Mouse (Mus musculus) CH12.LX (cell line): ENCODE measurements around the gene Hmga2. TPM values are rescaled to one million over a fixed set of nuclear protein-coding genes. Genes with fewer than 3 reads are reported as not detected.

Experiments used
- DNase-seq: peaks from one replicate; pipeline ENCODE4 v3.0.0-alpha.2; 2013; ENCODE audit errors: extremely low read depth
- H3K27ac ChIP-seq: 2 replicates; pipeline ENCODE4 v1.5.1; 2012; ENCODE audit warnings: low read depth, mild to moderate bottlenecking, control low read depth, moderate library complexity; ENCODE audit not compliant: insufficient read depth
- H3K27me3 ChIP-seq: replicated peaks from 2 replicates; pipeline ENCODE3; 2012; ENCODE audit warnings: inconsistent platforms
- H3K36me3 ChIP-seq, 2 experiments: replicated peaks in 1 of 2; 2 replicates each; pipeline versions ENCODE3 to v1.6.1; 2012; ENCODE audit warnings: inconsistent platforms in 1 of 2, low read length in 1 of 2, mild to moderate bottlenecking in 1 of 2, mixed read lengths in 1 of 2, moderate library complexity in 1 of 2; ENCODE audit not compliant: control insufficient read depth in 1 of 2, insufficient read depth in 1 of 2
- H3K4me1 ChIP-seq, 2 experiments: 2 replicates each; pipeline ENCODE4 v1.6.1; 2012; ENCODE audit warnings: inconsistent platforms in 1 of 2, moderate library complexity in 1 of 2; ENCODE audit not compliant: insufficient read depth in 2 of 2, control insufficient read depth in 1 of 2
- H3K4me2 ChIP-seq: 2 replicates; pipeline ENCODE4 v1.6.1; 2012; ENCODE audit warnings: low read depth, mild to moderate bottlenecking, control low read depth; ENCODE audit not compliant: poor library complexity, insufficient read depth, severe bottlenecking
- H3K4me3 ChIP-seq, 3 experiments: fragments of 150-350 bp in 1 of 3; sonication (generic) in 1 of 3; replicated peaks in 1 of 3; 2 replicates each; pipeline versions ENCODE3 to v1.5.1; 2011 to 2012; ENCODE audit warnings: low read depth in 2 of 3, low read length in 2 of 3, mild to moderate bottlenecking in 2 of 3, moderate library complexity in 2 of 3, control low read depth in 1 of 3, improper control_type of control experiment in 1 of 3, inconsistent platforms in 1 of 3, mixed read lengths in 1 of 3; ENCODE audit not compliant: poor library complexity in 1 of 3
- H3K79me2 ChIP-seq: replicated peaks from 2 replicates; pipeline ENCODE4 v1.6.1; 2012; ENCODE audit warnings: mild to moderate bottlenecking, moderate library complexity; ENCODE audit not compliant: control insufficient read depth, poor library complexity, insufficient read depth, severe bottlenecking; ENCODE audit errors: extremely low read depth
- H3K9ac ChIP-seq: 2 replicates; pipeline ENCODE4 v1.6.1; 2012; ENCODE audit warnings: low read depth, mild to moderate bottlenecking, control low read depth, moderate library complexity; ENCODE audit not compliant: insufficient read depth
- H3K9me3 ChIP-seq: replicated peaks from 2 replicates; pipeline ENCODE3; 2012; ENCODE audit warnings: low read length, inconsistent platforms, mixed read lengths
- CHD1 ChIP-seq: IDR thresholded peaks from 2 replicates; pipeline ENCODE4 v1.6.1; 2012; ENCODE audit warnings: low read depth, low read length, improper control_type of control experiment, inconsistent platforms
- CTCF ChIP-seq, 2 experiments: IDR thresholded peaks in 1 of 2; conservative IDR thresholded peaks in 1 of 2; 2 replicates each; pipeline ENCODE4 v1.5.1; 2011 to 2012; ENCODE audit warnings: low read depth in 2 of 2, low read length in 2 of 2, improper control_type of control experiment in 1 of 2, inconsistent platforms in 1 of 2, mild to moderate bottlenecking in 1 of 2, moderate library complexity in 1 of 2
- E2F4 ChIP-seq: IDR thresholded peaks from 2 replicates; pipeline ENCODE4 v1.6.1; 2011; ENCODE audit warnings: low read depth, low read length, improper control_type of control experiment; ENCODE audit not compliant: insufficient replicate concordance
- ETS1 ChIP-seq: conservative IDR thresholded peaks from 2 replicates; pipeline ENCODE4 v1.6.1; 2012; ENCODE audit warnings: low read depth, mild to moderate bottlenecking, inconsistent platforms, low read length, improper control_type of control experiment, moderate library complexity
- GABPA ChIP-seq: IDR thresholded peaks from 2 replicates; pipeline ENCODE4 v1.6.1; 2012; ENCODE audit warnings: low read depth, low read length, improper control_type of control experiment, inconsistent platforms; ENCODE audit not compliant: insufficient replicate concordance
- HCFC1 ChIP-seq: IDR thresholded peaks from 2 replicates; pipeline ENCODE4 v1.6.1; 2012; ENCODE audit warnings: low read depth, mild to moderate bottlenecking, inconsistent platforms, low read length, improper control_type of control experiment
- IRF4 ChIP-seq: IDR thresholded peaks from 2 replicates; pipeline ENCODE4 v1.6.1; 2014; ENCODE audit warnings: low read depth, mild to moderate bottlenecking, inconsistent platforms, low read length, improper control_type of control experiment
- JUND ChIP-seq: conservative IDR thresholded peaks from 2 replicates; pipeline ENCODE4 v1.6.1; 2011; ENCODE audit warnings: low read depth, low read length, improper control_type of control experiment
- MAFK ChIP-seq: IDR thresholded peaks from 2 replicates; pipeline ENCODE4 v1.6.1; 2011; ENCODE audit warnings: low read length, improper control_type of control experiment; ENCODE audit not compliant: insufficient replicate concordance
- MAX ChIP-seq: IDR thresholded peaks from 2 replicates; pipeline ENCODE4 v1.6.1; 2011; ENCODE audit warnings: low read length, improper control_type of control experiment
- MAZ ChIP-seq: IDR thresholded peaks from 2 replicates; pipeline ENCODE4 v1.6.1; 2012; ENCODE audit warnings: low read depth, mild to moderate bottlenecking, inconsistent platforms, low read length, improper control_type of control experiment, moderate library complexity
- NRF1 ChIP-seq: IDR thresholded peaks from 2 replicates; pipeline ENCODE4 v1.6.1; 2014; ENCODE audit warnings: low read depth, mild to moderate bottlenecking, inconsistent platforms, low read length, improper control_type of control experiment, moderate library complexity
- PAX5 ChIP-seq: IDR thresholded peaks from 2 replicates; pipeline ENCODE4 v1.6.1; 2012; ENCODE audit warnings: low read length, inconsistent platforms, mixed read lengths
- POLR2A ChIP-seq: IDR thresholded peaks from 2 replicates; pipeline ENCODE4 v1.6.1; 2011; ENCODE audit warnings: low read depth, mild to moderate bottlenecking, improper control_type of control experiment, low read length
- POLR2AphosphoS2 ChIP-seq: IDR thresholded peaks from 2 replicates; pipeline ENCODE4 v1.6.1; 2011; ENCODE audit warnings: low read depth, low read length, improper control_type of control experiment
- SIN3A ChIP-seq: IDR thresholded peaks from 2 replicates; pipeline ENCODE4 v1.6.1; 2012; ENCODE audit warnings: low read length, improper control_type of control experiment, inconsistent platforms
- USF1 ChIP-seq: IDR thresholded peaks from 2 replicates; pipeline ENCODE4 v1.6.1; 2014; ENCODE audit warnings: low read depth, mild to moderate bottlenecking, inconsistent platforms, low read length, improper control_type of control experiment
- ZC3H11A ChIP-seq: IDR thresholded peaks from 2 replicates; pipeline ENCODE4 v1.6.1; 2012; ENCODE audit warnings: low read depth, mild to moderate bottlenecking, inconsistent platforms, low read length, improper control_type of control experiment
- ZKSCAN1 ChIP-seq: IDR thresholded peaks from 2 replicates; pipeline ENCODE4 v1.6.1; 2012; ENCODE audit warnings: low read depth, inconsistent platforms, low read length, improper control_type of control experiment, borderline replicate concordance
- ZNF384 ChIP-seq: IDR thresholded peaks from 2 replicates; pipeline ENCODE4 v1.6.1; 2012; ENCODE audit warnings: low read depth, low read length, improper control_type of control experiment, inconsistent platforms
- dilution Hi-C: fragments of 300-500 bp; cut with MboI; formaldehyde crosslinking; loops from 2 replicates; pipeline ENCODE4 v1.14.3; 2020; ENCODE audit warnings: low sequenced_read_pairs; ENCODE audit not compliant: extremely low pct_unique_long_range_greater_than_20kb, extremely low pct_ligation_motif_present
- in situ Hi-C: fragments of 300-500 bp; cut with MboI; formaldehyde crosslinking; loops from 3 replicates; pipeline ENCODE4 v1.14.3; 2019; ENCODE audit warnings: low sequenced_read_pairs, low pct_ligation_motif_present, low pct_unique_long_range_greater_than_20kb, mixed read lengths
- polyA plus RNA-seq: library from polyadenylated mRNA; unstranded; fragments of >175 nt; gene quantifications from 2 replicates; pipeline ENCODE4 v1.2.1, GENCODE M21; 2012; ENCODE audit warnings: low read depth; ENCODE audit not compliant: insufficient read length
- total RNA-seq, 2 experiments: library from RNA; depleted of rRNA; stranded (reverse); fragments of 300-350 nt in 1 of 2; fragments of >200 nt in 1 of 2; gene quantifications; 2 replicates each; pipeline ENCODE4 v1.2.3; 2012 to 2014

The Hmga2 gene
- total and polyA plus RNA-seq, 3 experiments = not detected

DNA sequence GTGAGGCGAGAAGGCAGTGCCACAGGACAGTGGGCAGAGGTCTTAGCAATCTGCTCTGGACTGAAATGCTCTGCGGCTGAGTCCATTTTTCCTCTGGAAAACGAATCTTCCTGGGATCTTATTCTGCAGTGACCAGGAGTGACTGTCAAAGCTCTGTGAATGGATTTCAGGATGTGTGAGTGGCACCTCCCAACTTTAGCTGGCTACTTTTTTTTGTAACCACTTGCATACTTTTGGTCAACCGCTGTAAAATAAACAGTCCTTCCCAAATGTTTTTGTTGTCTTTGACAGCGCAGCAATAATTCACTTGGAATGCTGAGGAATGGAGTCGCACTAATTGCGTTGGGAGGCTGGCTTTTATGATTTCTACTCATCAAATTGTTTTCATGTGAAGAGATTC lies 45.8 kb downstream of the Hmga2 start:
- Histone ChIP-seq H3K4me1 (no peaks in the 10 kb centered on the region), H3K79me2 (no peaks in the 10 kb centered on the region), H3K4me3 (no peak overlapping the region), H3K9me3 (peaks cover 68% of the 10 kb centered on the region), H3K4me2 (no peak overlapping the region), H3K27me3 (no peaks in the 10 kb centered on the region), H3K36me3 (no peaks in the 10 kb centered on the region), H3K27ac (no peak overlapping the region), H3K9ac (no peak overlapping the region)
- no peak for DNase-seq
- in situ Hi-C loops (no loop called here), dilution Hi-C loops (no loop called here)
- TF ChIP-seq HCFC1 (no peak), MAX (no peak)

DNA sequence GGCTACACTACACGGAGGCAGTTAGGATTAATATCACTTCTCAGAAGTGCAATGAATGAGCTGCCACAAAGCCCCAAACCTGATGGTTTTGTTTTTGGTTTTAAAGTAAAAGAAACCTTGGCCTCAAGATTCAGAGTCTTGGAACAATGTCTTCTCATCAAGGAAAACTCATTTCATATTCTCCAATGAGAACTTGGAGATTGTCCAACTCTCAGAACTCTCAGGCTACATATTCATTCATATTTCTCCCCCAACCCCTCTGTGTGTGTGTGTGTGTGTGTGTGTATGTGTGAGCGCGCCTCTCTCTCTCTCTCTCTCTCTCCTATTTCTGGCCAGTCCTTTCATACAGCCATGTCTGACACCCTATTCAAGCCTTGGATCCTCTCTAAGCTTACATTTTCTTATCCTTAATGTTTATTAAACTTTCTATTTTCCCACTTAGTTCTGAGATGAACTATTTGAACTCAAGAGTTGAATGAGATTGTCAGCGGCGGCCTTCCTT lies 46.5 kb downstream of the Hmga2 start:
- TF ChIP-seq CHD1 (no peak), PAX5 (no peak), MAFK (no peak), ZKSCAN1 (no peak), ZC3H11A (no peak), POLR2A (no peak)
- Histone ChIP-seq H3K9me3 (peaks cover 69% of the 10 kb centered on the region), H3K27me3 (no peaks in the 10 kb centered on the region), H3K9ac (no peak overlapping the region), H3K36me3 (no peaks in the 10 kb centered on the region), H3K4me3 (no peak overlapping the region), H3K27ac (no peak overlapping the region), H3K79me2 (no peaks in the 10 kb centered on the region), H3K4me2 (no peak overlapping the region), H3K4me1 (no peaks in the 10 kb centered on the region)
- dilution Hi-C loops = no loop called here
- in situ Hi-C loops = no loop called here
- no peak for DNase-seq

DNA sequence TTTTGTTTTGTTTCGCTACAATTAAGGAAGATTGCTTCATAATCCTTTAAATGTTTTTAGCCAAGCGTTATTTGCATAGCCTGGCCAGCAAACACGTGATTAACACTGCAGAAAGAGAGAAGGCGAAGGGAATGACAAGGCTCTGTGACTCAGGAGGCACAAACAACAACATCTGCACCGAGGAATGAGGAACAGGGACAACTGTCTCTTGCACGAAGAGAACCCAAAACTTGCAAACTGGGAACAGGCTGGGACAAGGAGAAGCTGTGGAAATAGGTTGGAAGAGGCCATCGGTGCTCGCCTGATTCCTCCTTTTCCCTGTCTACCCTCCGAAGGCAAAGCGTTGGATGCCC lies 47.1 kb downstream of the Hmga2 start:
- Histone ChIP-seq H3K79me2 (no peaks in the 10 kb centered on the region), H3K4me1 (no peaks in the 10 kb centered on the region), H3K9ac (no peak overlapping the region), H3K27me3 (no peaks in the 10 kb centered on the region), H3K27ac (no peak overlapping the region), H3K4me3 (no peak overlapping the region), H3K4me2 (no peak overlapping the region), H3K9me3 (peaks cover 69% of the 10 kb centered on the region), H3K36me3 (no peaks in the 10 kb centered on the region)
- no peak for DNase-seq
- dilution Hi-C loops = no loop called here
- TF ChIP-seq ZC3H11A (no peak), ETS1 (no peak), MAZ (no peak), GABPA (no peak), SIN3A (no peak), CHD1 (no peak), JUND (no peak), NRF1 (no peak), ZNF384 (no peak), CTCF (conservative IDR thresholded peaks at IDR 0.05 in 1 of 2, IDR thresholded peaks at IDR 0.05 in 1 of 2; ENCODE audit: low read depth in 2 of 2, low read length in 2 of 2) (no peak), E2F4 (no peak), USF1 (no peak), POLR2AphosphoS2 (no peak), MAFK (no peak), IRF4 (no peak)
- in situ Hi-C loops = no loop called here
